Mouse (Mus musculus) megakaryocyte, embryonic 14.5 days (primary cell): ENCODE measurements around the gene Kank4. TPM values are rescaled to one million over a fixed set of nuclear protein-coding genes. Genes with fewer than 3 reads are reported as not detected.
"Not testable (repeated sequence)": the region's sequence is repeated elsewhere in the genome, so short reads cannot be mapped to it uniquely, and the experiment has no call there.

Experiments
- H3K27me3 ChIP-seq: replicated peaks from 2 replicates; pipeline ENCODE3; 2012; ENCODE audit warnings: inconsistent platforms
- H3K36me3 ChIP-seq: replicated peaks from 2 replicates; pipeline ENCODE3; 2012; ENCODE audit warnings: low read length, inconsistent platforms, mixed read lengths
- H3K4me1 ChIP-seq: 2 replicates; pipeline ENCODE4 v1.6.1; 2012; ENCODE audit warnings: inconsistent platforms
- H3K4me3 ChIP-seq: replicated peaks from 2 replicates; pipeline ENCODE3; 2012; ENCODE audit warnings: moderate library complexity, mild to moderate bottlenecking, inconsistent platforms
- H3K9me3 ChIP-seq: 2 replicates; pipeline ENCODE4 v1.6.1; 2012; ENCODE audit warnings: inconsistent platforms
- FLI1 ChIP-seq: IDR thresholded peaks from 2 replicates; pipeline ENCODE4 v1.6.1; 2012; ENCODE audit warnings: low read length, inconsistent platforms, mixed read lengths
- GATA1 ChIP-seq: IDR thresholded peaks from 3 replicates; pipeline ENCODE4 v1.6.1; 2012; ENCODE audit warnings: mixed read lengths, low read length, inconsistent platforms, borderline replicate concordance
- polyA plus RNA-seq: library from polyadenylated mRNA; stranded (reverse); fragments of >175 nt; gene quantifications from 2 replicates; pipeline ENCODE4 v1.2.3, GENCODE M21; 2012; ENCODE audit warnings: low replicate concordance; ENCODE audit not compliant: insufficient read depth

The Kank4 gene
- polyA plus RNA-seq, 1 experiment = not detected

- peaks cover 21% of the 10 kb centered on the region for H3K9me3 ChIP-seq
- no peaks in the 10 kb centered on the region for H3K36me3 ChIP-seq
- no peaks in the 10 kb centered on the region for H3K27me3 ChIP-seq
- TF ChIP-seq GATA1 = no peak
- TF ChIP-seq FLI1 = no peak
- H3K4me3 ChIP-seq = peak overlapping the region; percentile 38
- H3K4me1 ChIP-seq = 0 out of 2 replicates have a peak, but pooled peaks cover 4% of the 10 kb centered on the region
Observed at GRCm38 (mm10) chr4:98836519-98836918, 19.2 kb upstream of the Kank4 start.

GRCm38 (mm10) chr4:98834782-98835181 is 17.4 kb upstream of the Kank4 start:
- H3K9me3 ChIP-seq = peaks cover 6% of the 10 kb centered on the region; the same call in 1 of the 2 replicates
- H3K4me3 ChIP-seq = no peak overlapping the region
- no peaks in the 10 kb centered on the region for H3K27me3 ChIP-seq
- H3K36me3 ChIP-seq = no peaks in the 10 kb centered on the region
- TF ChIP-seq GATA1 = no peak
- no peak for TF ChIP-seq FLI1
- 0 out of 2 replicates have a peak, but pooled peaks cover 4% of the 10 kb centered on the region for H3K4me1 ChIP-seq

GRCm38 (mm10) chr4:98831726-98832125 is 14.4 kb upstream of the Kank4 start:
- H3K27me3 ChIP-seq = no peaks in the 10 kb centered on the region
- no peaks in the 10 kb centered on the region for H3K36me3 ChIP-seq
- no peak overlapping the region for H3K4me3 ChIP-seq
- H3K4me1 ChIP-seq = 0 out of 2 replicates have a peak, but pooled peaks cover 3% of the 10 kb centered on the region
- TF ChIP-seq GATA1 (no peak), FLI1 (no peak)
- peaks cover 3% of the 10 kb centered on the region; the same call in 1 of the 2 replicates for H3K9me3 ChIP-seq

GRCm38 (mm10) chr4:98826701-98827100 is 9.4 kb upstream of the Kank4 start:
- peaks cover 3% of the 10 kb centered on the region; the same call in 1 of the 2 replicates for H3K9me3 ChIP-seq
- H3K4me3 ChIP-seq = no peak overlapping the region
- TF ChIP-seq FLI1 (no peak), GATA1 (no peak)
- no peaks in the 10 kb centered on the region for H3K36me3 ChIP-seq
- H3K4me1 ChIP-seq = no peaks in the 10 kb centered on the region
- no peaks in the 10 kb centered on the region for H3K27me3 ChIP-seq

- H3K4me1 ChIP-seq, H3K27me3 ChIP-seq, H3K4me3 ChIP-seq, H3K9me3 ChIP-seq, H3K36me3 ChIP-seq: not testable (repeated sequence)
Observed at GRCm38 (mm10) chr4:98823740-98824139, 6.4 kb upstream of the Kank4 start, which contains the start of gene I0C0044D17Rik. Gene I0C0044D17Rik (minus strand): TSS chr4:98823840.

- peaks cover 3% of the 10 kb centered on the region; the same call in 1 of the 2 replicates for H3K9me3 ChIP-seq
- no peaks in the 10 kb centered on the region for H3K4me1 ChIP-seq
Observed at GRCm38 (mm10) chr4:98823047-98823446, 5.7 kb upstream of the Kank4 start.

GRCm38 (mm10) chr4:98822478-98822877 is 5.1 kb upstream of the Kank4 start:
- peaks cover 2% of the 10 kb centered on the region; the same call in 1 of the 2 replicates for H3K4me1 ChIP-seq
- peaks cover 17% of the 10 kb centered on the region for H3K27me3 ChIP-seq
- 0 out of 2 replicates have a peak, but pooled peaks cover under 1% of the 10 kb centered on the region for H3K9me3 ChIP-seq
- H3K36me3 ChIP-seq = no peaks in the 10 kb centered on the region
- TF ChIP-seq GATA1 = no peak
- TF ChIP-seq FLI1 = no peak
- H3K4me3 ChIP-seq = no peak overlapping the region

More at GRCm38 (mm10) chr4:98823047-98823446, 5.7 kb upstream of the Kank4 start:
- H3K36me3 ChIP-seq = no peaks in the 10 kb centered on the region
- TF ChIP-seq GATA1 = no peak
- TF ChIP-seq FLI1 = no peak
- peaks cover 12% of the 10 kb centered on the region for H3K27me3 ChIP-seq
- H3K4me3 ChIP-seq = no peak overlapping the region

- Histone ChIP-seq H3K4me1 (peaks cover 10% of the 10 kb centered on the region), H3K9me3 (no peaks in the 10 kb centered on the region; the same call in 1 of the 2 replicates), H3K36me3 (no peaks in the 10 kb centered on the region), H3K27me3 (peaks cover 44% of the 10 kb centered on the region), H3K4me3 (no peak overlapping the region)
- TF ChIP-seq GATA1 = no peak
- TF ChIP-seq FLI1 = no peak
Observed at GRCm38 (mm10) chr4:98819216-98819755, 1.9 kb upstream of the Kank4 start.

GRCm38 (mm10) chr4:98816807-98817183 is 542 bp downstream of the Kank4 start:
- H3K9me3 ChIP-seq = peaks cover 4% of the 10 kb centered on the region; the same call in 1 of the 2 replicates
- TF ChIP-seq GATA1 (no peak), FLI1 (no peak)
- H3K4me1 ChIP-seq = peaks cover 10% of the 10 kb centered on the region
- H3K36me3 ChIP-seq = no peaks in the 10 kb centered on the region
- peak overlapping the region; percentile 82 for H3K4me3 ChIP-seq
- peaks cover 44% of the 10 kb centered on the region for H3K27me3 ChIP-seq

- Histone ChIP-seq H3K9me3 (peaks cover 42% of the 10 kb centered on the region), H3K36me3 (no peaks in the 10 kb centered on the region), H3K27me3 (no peaks in the 10 kb centered on the region), H3K4me1 (no peaks in the 10 kb centered on the region), H3K4me3 (no peak overlapping the region)
- TF ChIP-seq GATA1 (no peak), FLI1 (no peak)
Observed at GRCm38 (mm10) chr4:98806306-98806705, 11.0 kb downstream of the Kank4 start.
